Mouse (Mus musculus) megakaryocyte progenitor cell, adult 5-6 weeks (primary cell): ENCODE results near the gene 1700016H13Rik. TPM values are rescaled to one million over a fixed set of nuclear protein-coding genes. Genes with fewer than 3 reads are reported as not detected.

Experiments used
- ATAC-seq: replicated peaks from 2 replicates; pipeline ENCODE4 v1.8.0; 2016; ENCODE audit warnings: mild to moderate bottlenecking, moderate TSS enrichment, inconsistent platforms; ENCODE audit not compliant: poor library complexity
- total RNA-seq, 2 experiments: library from RNA; stranded (forward) in 1 of 2; stranded (reverse) in 1 of 2; fragments of 157-497, 149-512 nt in 1 of 2; fragments of 200-1000 nt in 1 of 2; gene quantifications; 2 replicates each; pipeline versions ENCODE4 v1.2.3 to v1.2.4; 2015 to 2017

Gene 1700016H13Rik
- total RNA-seq, 2 experiments from 2014 or later = 0.12 TPM; not detected in 1

DNA sequence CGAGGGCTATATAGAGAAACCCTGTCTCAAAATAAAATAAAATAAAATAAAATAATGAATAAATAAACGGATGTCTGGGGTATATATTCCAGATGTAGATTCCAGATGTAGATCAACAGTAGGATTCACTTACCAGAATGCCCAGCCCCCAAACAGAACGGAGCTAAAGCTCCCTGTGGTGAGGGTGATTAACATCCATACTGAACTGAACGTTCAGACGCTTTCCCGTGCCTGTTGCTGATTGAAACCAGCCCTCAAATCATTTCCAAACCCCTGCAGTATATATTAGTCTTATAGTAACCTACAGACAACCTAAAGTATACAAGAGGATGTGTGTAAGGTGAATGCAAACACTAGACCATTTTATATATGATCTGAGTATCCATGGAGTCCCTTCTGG, 18.7 kb upstream of the 1700016H13Rik start:
- ATAC-seq = no peak

DNA sequence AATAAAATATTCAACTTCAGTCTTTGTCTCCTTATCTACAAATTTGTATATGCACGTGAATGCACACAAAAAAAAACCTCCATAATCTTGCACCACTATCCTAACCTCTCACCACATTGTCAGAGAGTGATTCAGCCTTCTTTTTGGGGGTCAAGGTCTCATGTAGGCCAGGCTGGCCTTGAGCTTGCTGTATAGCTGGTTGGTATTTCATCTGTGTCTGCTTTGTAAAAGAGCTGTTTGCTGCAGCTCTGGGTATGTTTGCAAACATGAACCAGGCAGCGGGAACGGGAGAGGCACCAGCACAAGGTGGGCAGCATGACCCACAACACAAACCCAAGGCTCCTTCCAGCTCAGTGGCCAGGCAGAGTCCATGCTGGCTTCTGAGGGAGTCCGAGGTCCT, 17.8 kb upstream of the 1700016H13Rik start:
- ATAC-seq = no peak

DNA sequence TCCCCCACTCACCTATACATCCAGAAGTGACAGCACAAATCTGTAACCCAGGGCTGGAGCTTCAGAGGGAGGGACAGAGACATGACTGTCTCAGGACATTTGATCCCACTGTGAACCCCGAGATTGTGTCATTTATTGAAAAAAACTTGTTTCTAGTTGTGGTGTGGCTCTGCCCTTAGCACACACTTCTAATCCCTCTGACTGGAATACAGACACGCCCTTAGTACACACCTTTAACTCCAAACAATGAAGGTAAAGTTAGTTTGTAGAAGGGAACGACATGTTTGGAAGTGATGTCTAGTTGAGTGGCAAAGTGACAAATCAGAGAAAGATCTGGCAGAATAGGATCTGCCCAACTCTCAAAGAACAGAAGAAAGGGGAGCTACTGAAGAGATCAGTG, 16.0 kb upstream of the 1700016H13Rik start:
- ATAC-seq = no peak

DNA sequence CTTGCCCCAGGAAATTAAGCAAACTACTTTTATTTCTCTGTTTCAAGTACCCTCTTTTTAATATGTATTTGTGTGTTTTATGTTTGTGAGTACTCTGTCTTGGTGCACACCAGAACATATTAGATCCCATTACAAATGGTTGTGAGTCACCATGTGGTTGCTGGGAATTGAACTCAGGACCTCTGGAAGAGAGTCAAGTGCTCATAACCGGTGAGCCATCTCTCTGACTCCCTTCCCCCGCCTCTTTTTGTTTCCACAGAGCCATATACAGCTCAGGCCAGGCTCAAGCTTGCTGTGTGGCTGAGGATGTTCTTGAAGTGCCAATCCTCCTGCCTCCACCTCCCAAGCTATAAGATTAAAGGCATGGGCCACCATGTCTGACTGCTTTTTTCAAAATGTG, 10.1 kb upstream of the 1700016H13Rik start:
- ATAC-seq = no peak

DNA sequence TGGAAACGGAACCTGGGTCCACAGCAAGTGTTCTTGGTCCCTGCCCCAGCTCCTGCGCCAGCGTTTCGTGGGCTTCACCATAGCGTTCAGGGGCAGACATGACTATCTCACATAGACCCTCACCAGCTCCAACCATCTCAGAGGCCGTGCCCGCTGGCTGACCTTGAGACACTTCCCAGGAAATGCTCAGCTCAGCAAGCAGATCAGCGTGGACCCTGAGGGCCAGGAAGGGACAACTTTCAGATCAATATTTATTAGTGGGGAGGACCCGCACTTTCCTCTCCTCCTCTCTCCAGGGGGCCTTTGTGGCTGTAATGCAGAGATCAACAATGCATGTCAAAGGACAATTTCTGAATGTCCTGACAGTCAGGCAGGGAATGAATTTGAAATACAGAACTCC, 9.1 kb upstream of the 1700016H13Rik start:
- ATAC-seq = no peak

DNA sequence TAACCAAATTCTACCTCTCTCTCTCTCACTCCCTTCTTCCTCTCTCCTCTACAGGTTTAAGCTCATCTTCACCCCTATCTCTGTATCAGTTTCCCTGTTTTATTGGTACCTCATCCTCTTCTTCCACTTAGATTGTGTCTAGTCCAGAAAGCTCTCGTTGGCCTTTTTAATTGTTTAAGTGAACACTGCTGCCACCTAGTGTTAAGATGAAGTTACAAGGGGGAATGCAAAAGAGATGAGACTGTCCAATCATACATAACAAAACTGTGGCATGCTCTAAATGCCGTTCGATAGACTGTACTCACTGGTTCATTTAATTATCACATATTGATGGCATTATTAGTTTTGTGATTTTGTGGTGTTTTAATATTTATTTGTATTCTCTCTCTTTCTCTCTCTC, 3.8 kb upstream of the 1700016H13Rik start:
- ATAC-seq = peak; percentile 59

DNA sequence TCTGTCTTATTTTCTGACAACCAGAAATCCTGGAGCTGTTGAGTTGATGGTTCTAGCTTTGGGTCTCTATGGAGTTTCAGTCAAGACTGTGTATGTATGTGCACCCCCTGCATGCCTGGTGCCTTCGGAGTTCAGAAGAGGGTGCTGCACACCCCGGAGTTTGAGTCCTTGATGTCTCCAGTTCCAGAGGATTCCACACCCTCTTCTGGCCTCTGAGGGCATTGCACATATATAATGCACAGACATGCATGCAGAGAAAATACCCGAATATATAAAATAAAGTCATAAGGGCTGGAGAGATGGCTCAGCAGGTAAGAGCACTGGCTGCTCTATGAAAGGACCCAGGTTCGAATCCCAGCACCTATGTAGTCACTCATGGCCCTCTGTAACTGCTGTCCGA, 3.1 kb upstream of the 1700016H13Rik start:
- peak; percentile 32; the same call in 1 of the 2 replicates for ATAC-seq

DNA sequence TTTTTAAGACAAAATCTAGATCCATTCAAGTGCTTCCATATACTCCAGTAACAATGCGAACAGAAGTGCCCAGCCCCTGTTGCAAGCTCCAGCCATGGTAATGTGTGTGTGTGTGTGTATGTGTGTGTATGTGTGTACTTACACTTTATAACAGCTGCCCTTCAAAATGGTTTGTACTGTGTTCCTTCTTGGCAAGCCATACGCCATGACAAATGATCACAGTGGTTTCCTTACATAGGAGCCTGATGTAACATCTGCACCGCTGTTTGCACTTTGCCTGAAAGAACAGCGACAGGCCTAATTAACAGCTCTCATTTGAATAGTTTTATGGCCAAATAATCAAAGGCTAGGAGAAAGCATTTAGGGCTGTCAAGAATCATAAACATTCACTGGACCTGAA, 1.0 kb downstream of the 1700016H13Rik start:
- no peak for ATAC-seq

DNA sequence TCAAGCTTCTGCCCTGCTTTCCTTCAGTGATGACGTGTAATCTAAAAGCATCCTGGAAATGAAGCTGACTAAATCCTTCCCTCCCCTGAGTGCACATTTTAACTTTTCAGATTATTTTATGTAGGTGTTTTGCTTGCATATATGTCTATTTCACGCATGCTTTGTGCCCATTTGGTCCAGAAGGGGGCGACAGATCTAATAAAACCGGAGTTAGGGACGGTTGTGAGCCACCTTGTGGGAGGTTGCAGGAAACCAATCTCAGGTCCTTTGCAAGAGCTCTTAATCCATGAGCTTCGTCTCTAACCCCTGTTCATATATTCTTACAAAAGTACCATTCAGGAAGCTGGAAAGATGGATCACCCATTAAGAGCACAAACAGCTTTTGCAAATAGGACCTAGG, 1.6 kb downstream of the 1700016H13Rik start:
- ATAC-seq = peak; percentile 65

DNA sequence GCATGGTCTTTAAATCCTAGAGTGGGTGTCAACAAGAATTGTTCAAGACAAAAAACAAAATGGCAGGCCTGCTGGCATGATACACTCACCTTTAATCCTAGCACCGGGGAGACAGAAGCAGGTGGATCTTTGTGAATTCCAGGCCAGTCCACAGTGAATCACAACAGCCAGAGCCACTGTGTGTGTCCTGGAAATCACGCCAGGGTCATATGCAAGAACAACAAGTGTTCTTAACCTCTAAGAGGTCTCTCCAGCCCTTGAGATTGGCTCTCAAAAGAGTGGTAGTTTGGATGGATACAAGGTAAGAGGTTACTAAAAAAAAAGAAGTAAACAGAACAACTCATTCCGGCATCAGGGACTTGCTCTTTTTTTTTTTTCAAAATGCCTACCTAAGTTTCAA, 8.5 kb downstream of the 1700016H13Rik start:
- ATAC-seq = no peak

DNA sequence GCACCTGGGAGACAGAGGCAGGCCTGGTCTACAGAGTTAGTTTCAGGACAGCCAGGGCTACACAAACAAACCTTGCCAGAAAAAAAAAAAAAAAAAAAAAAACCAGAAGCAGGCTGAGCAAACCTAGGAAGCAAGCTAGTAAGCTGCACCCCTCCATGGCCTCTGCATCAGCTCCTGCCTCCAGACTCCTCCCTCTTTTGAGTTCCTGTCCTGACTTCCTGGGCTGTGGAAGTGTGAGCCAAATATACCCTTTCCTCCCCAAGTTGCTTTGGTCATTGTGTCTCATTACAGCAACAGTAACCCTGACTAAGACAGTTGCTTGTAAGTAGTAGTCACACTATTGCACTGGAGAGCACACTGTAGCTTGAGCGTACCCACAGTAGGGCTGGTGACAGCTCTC, 11.6 kb downstream of the 1700016H13Rik start:
- 0 out of 2 replicates have a peak, but pooled peaks have one; percentile 20 for ATAC-seq

DNA sequence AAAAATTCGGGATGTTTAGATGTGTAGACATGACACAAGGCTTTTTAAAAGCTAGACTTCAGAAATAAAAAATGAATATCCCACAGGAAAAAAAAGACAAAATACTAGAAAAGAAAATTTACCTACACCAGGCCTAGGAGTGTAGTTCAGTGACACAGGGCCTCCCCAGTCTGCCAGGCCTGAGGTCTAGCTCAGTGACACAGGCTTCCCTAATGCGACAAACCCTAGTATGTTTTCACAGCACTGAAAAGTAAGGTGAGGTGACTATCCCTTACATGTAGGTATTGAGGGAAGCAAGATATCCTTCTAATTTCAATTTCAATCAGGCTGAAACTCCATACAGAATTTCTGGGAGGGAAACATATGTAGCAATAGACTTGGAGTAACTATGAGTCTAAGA, 18.6 kb downstream of the 1700016H13Rik start:
- no peak for ATAC-seq

DNA sequence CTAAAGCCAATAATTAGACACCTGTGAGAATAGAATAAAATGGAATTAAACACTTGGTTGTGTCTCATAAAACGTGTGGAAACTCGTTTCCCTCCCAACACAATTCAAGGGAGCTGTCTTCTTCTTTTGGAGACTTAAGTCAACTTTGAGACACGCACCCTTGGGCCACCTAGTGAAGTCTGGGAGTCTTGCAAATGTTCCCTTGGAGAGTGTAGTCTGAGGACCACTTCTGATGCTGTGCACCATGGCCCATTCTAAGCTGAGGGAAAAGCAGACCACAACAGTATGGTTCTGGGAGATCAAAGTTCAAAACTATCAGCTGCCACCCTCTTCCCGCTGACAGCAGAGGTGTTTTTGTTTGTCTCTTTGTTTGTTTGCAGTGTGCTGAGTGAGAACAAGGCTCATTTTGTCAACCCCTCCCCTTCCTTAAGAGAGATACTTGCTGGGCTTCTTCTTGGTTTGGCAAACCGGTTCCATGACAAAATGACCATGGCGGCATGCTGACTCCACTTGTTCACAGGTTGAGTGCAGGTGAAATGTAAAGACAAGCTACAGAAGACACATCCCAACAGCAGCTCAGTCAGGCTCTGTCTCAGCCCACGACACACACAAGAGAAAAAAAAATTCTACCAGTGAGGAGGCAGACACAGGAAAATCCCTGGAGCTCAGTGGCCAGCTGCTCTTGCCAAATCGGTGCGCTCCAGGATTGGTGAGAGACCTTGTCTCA, 25.8 kb downstream of the 1700016H13Rik start:
- no peak for ATAC-seq

DNA sequence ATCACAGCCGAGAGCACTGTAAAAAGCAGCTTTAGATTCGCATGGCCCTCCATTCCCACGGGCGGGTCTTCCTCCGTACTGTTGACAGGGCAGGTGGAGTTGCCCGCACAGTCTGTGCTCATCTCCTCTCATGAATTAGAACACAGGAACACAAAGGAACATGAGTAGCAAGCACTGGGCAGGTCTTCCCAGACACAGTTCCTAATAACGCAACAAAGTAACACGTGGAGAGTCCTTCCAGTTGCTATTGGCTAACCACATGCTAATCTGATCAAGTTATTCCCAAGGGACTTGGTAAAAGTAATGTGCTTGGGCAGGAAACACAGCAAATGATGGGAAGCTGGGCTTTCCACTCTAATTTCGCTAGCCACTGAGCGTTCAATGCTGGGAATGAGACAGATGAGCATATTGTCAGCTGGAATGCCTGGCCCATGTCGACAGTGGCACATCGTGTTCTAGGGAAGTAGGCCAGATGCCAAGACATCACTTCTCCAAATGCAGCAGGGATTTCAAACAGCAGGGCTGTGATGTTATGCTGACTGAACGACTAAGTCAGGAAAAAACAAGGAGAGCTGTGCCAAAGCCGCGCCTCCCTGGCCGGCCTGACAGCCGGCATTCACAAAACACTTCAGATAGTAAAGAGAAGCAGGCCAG, 26.6 kb downstream of the 1700016H13Rik start, which contains the start of gene Slc10a6:
Gene Slc10a6 (minus strand): TSS at position 293 of the 654 bp plus-strand sequence.
- ATAC-seq = no peak

DNA sequence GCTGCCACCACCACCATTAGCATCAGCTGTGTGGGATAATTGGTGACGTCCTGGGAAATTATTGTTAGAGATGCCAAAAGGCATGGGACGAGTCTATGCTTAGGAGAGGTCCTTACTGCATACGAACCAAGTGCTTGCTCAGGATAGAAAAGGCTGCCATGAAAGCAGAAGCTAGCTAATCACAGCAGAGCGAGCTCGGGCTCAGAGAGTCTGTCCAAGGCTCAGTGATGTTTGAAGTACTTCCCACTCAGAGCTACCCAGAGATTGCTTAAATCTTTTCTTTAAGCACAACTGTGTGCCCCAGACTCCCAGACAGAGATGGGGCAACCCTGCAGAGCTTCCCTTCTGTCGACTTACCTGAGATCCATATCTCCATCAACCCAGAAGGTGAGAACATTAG, 27.3 kb downstream of the 1700016H13Rik start:
- no peak for ATAC-seq

DNA sequence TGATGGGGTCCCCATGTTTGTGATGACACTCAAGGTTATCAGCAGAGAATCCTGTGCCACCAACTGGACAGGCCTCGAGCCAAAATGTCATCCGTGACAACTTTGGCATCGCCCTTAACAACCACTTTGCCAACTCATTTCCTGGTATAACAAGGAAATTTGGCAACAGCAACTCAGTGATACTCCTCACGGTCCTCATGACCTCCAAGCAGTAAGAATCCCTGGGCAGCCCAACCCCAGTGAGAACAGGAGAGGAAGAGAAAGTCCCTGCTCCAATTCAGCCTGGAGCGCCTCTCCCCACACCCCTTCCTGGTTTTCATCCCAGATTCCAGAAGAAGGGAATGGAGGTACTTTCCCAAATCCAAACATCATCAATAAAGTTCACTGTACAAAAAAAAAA, 31.0 kb downstream of the 1700016H13Rik start:
- no peak for ATAC-seq

DNA sequence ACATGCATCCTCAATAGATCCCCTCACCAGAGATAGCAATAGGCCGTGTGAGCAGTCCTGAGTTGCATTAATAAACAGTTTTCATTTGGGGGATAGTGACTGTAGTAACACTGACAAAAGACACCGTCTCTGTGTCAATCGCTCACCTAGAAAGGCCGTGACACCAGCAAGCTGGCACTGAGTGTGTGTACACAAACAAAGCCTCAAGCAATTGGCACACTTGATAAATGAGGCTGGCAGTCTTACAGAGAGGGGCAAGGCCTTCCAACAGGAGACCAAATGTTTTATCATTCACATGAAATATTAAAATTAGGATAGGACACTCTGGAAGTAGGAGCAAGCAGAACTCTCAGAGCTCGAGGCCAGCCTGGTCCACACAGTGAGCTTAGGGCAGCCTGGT, 33.5 kb downstream of the 1700016H13Rik start:
- no peak for ATAC-seq

DNA sequence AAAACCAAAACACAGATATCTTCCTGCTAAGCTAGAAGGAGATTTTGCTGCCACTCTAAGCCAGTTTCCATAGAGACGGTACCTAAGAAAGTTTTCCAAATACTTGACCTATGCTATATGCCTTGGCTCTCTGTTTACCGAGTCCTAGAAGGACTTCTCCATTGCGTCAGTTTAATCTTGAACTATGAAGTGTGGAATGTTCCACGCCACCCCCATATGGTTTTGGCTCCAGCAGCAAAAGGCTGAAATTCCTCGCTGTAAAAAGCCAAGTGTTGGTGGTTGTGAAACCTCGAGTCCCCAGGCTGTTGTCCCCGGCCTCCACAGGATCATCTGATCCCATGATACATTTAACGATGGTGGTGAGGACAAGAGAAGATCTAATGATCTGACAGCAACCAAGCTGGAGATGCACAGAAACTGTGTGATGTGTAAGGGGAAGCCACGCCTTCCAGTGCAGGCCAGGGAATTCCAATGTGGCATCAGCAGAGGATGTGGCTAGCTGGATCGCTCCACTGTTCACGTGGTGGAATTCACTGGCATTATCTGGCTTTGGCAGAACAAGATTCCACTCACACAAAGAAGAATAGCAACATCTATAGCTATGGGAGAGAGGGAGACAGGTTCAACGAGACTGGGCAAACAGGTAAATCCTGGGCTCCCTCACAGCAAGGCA, 35.4 kb downstream of the 1700016H13Rik start:
- ATAC-seq = no peak

DNA sequence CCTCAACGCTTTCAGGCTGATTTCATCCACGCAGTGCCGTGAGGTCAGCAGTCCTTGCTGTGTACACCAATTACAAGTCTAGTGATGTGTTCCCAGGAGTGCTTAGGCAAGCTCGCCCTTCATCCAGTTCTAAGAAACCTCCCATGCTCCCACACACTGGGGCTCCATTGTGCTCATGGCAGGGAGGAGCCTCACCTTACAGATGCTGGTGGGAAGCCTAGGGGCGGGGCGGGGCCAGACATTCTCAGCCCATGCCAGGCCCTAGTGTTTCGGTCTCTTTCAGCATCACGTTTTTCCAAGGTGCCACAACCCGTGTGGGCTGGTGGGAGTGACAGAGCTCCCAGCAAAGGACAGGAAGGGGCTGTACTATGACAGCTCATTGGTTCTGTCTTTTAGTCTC, 38.6 kb downstream of the 1700016H13Rik start:
- ATAC-seq = no peak

DNA sequence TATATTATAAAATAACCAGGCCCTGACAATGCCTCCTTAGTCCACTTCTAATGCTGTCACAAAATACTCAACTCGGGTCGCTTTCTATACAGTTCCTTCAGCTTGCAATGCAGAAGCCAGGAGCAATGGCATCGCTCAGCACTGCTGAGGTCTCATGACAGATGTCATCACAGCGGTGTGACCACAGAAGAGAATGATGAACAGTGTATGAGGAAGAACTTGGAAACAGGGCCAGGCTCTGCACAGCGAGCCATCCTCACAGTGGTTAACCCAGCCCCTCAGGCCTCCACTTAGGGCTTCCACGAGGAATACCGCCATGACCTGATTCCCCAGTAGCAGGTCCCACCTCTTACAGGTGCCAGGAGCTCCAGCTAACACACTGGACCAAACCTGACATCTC, 41.5 kb downstream of the 1700016H13Rik start:
- ATAC-seq = peak; percentile 44; the same call in 1 of the 2 replicates

DNA sequence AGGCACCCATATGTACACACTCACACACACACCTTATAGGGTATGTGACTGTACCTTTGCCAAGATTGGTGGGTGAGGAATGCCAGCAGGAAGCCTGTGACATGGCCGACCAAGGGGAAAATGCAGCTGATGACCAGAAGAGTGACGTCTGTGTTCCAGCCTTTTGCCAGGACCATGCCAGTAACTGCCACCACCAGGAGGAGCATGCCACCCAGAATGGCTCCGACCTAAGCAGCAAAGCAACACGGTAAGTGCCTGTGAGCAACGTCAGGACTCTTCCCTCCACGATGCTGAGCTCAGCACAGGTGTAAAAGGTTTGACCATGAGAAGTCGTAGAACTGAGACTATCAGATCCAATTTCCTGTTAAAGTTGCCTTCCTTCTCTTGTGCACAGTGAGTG, 43.5 kb downstream of the 1700016H13Rik start:
- ATAC-seq = no peak
